Mouse (Mus musculus) embryonic facial prominence, embryonic 14.5 days (tissue): ENCODE measurements around the gene Barx1. TPM values are rescaled to one million over a fixed set of nuclear protein-coding genes. Genes with fewer than 3 reads are reported as not detected.
A peak's percentile ranks its signal among the peaks of the same experiment; 100 is the strongest.

Experiments
- ATAC-seq: fragments of 200-750 bp; cut with Nextera tagmentation; 2 replicates; pipeline ENCODE4 v1.8.0; 2017; ENCODE audit warnings: low read depth, moderate number of reproducible peaks, moderate TSS enrichment
- DNase-seq: peaks from one replicate; pipeline ENCODE4 v3.0.0-alpha.2; 2015; ENCODE audit warnings: low spot score
- H3K27ac ChIP-seq: fragments of 300-500 bp; sonication (generic); replicated peaks from 2 replicates; pipeline ENCODE4 v1.5.1; 2014; ENCODE audit warnings: low read depth, mild to moderate bottlenecking, low read length, moderate library complexity
- H3K27me3 ChIP-seq: fragments of 300-500 bp; sonication (generic); replicated peaks from 2 replicates; pipeline ENCODE4 v1.6.1; 2014; ENCODE audit warnings: low read length; ENCODE audit not compliant: control insufficient read depth, insufficient read depth
- H3K36me3 ChIP-seq: fragments of 300-500 bp; sonication (generic); 2 replicates; pipeline ENCODE4 v1.6.1; 2014; ENCODE audit warnings: low read length, mixed read lengths; ENCODE audit not compliant: control insufficient read depth, insufficient read depth
- H3K4me1 ChIP-seq: fragments of 300-500 bp; sonication (generic); 2 replicates; pipeline ENCODE4 v1.6.1; 2014; ENCODE audit warnings: antibody characterized with exemption, low read length; ENCODE audit not compliant: control insufficient read depth, insufficient read depth
- H3K4me2 ChIP-seq: fragments of 300-500 bp; sonication (generic); 2 replicates; pipeline ENCODE4 v1.6.1; 2014; ENCODE audit warnings: low read depth, mild to moderate bottlenecking, low read length, moderate library complexity, mixed read lengths
- H3K4me3 ChIP-seq: fragments of 300-500 bp; sonication (generic); 2 replicates; pipeline ENCODE4 v1.5.1; 2014; ENCODE audit warnings: low read depth, mild to moderate bottlenecking, low read length
- H3K9ac ChIP-seq: fragments of 300-500 bp; sonication (generic); 2 replicates; pipeline ENCODE4 v1.6.1; 2014; ENCODE audit warnings: low read depth, mild to moderate bottlenecking, low read length, moderate library complexity, mixed read lengths
- H3K9me3 ChIP-seq: fragments of 300-500 bp; sonication (generic); 2 replicates; pipeline ENCODE4 v1.6.1; 2016; ENCODE audit warnings: low read length; ENCODE audit not compliant: control insufficient read depth
- WGBS: fragments of 180-500 bp; shearing (Covaris S2); extraction: QIAGEN DNeasy Blood & Tissue Kit; methylation state at CpG from one replicate; pipeline ENCODE4 v1.1.7; 2014; 5-methylcytosine and 5-hydroxymethylcytosine counted together
- polyA plus RNA-seq: library from polyadenylated mRNA; unstranded; fragments of >200 nt; fragmentation: Nextera tagmentation; extraction: Ambion mirVana; gene quantifications from 2 replicates; pipeline ENCODE4 v1.2.1, GENCODE M21; 2014

The Barx1 gene
- polyA plus RNA-seq: 30.9 and 34.4 TPM in 2 replicates

GRCm38 (mm10) chr13:48662431-48663143 is at the start of gene Barx1:
TSS of gene Barx1 (plus strand) at chr13:48662998.
- Histone ChIP-seq H3K9ac (peak within 1 kb of the TSS; percentile 74), H3K9me3 (no peaks in the 10 kb centered on the region), H3K4me3 (peak within 1 kb of the TSS; percentile 62), H3K36me3 (no peaks in the 10 kb centered on the region), H3K4me2 (peak within 1 kb of the TSS; percentile 73), H3K4me1 (peaks cover 14% of the 10 kb centered on the region; the same call in 1 of the 2 replicates), H3K27ac (peak within 1 kb of the TSS; percentile 75), H3K27me3 (peaks cover 96% of the 10 kb centered on the region)
- peak; percentile 73 for DNase-seq
- 1% methylated on average over 21 of the region's 73 CpGs for WGBS
- ATAC-seq: peak; percentile 85

GRCm38 (mm10) chr13:48614525-48614924 is 48.3 kb upstream of the Barx1 start:
- DNase-seq: no peak
- peaks cover 15% of the 10 kb centered on the region for H3K9me3 ChIP-seq
- no peaks in the 10 kb centered on the region for H3K27me3 ChIP-seq
- no peak overlapping the region for H3K4me2 ChIP-seq
- no peak overlapping the region for H3K9ac ChIP-seq
- no peak for ATAC-seq
- 82% methylated on average over 2 of the region's 2 CpGs for WGBS
- no peak overlapping the region for H3K27ac ChIP-seq
- peaks cover 10% of the 10 kb centered on the region for H3K4me1 ChIP-seq
- H3K36me3 ChIP-seq: no peaks in the 10 kb centered on the region
- no peak overlapping the region for H3K4me3 ChIP-seq

GRCm38 (mm10) chr13:48617774-48618173 is 45.0 kb upstream of the Barx1 start:
- peaks cover 10% of the 10 kb centered on the region for H3K4me1 ChIP-seq
- no peak overlapping the region for H3K4me3 ChIP-seq
- no peak overlapping the region for H3K4me2 ChIP-seq
- H3K27ac ChIP-seq: no peak overlapping the region
- ATAC-seq (no peak), DNase-seq (no peak)
- peaks cover 15% of the 10 kb centered on the region for H3K9me3 ChIP-seq
- no peaks in the 10 kb centered on the region for H3K36me3 ChIP-seq
- no peaks in the 10 kb centered on the region for H3K27me3 ChIP-seq
- H3K9ac ChIP-seq: no peak overlapping the region

GRCm38 (mm10) chr13:48618890-48619289 is 43.9 kb upstream of the Barx1 start:
- H3K36me3 ChIP-seq: no peaks in the 10 kb centered on the region
- peak overlapping the region; percentile 36 for H3K27ac ChIP-seq
- ATAC-seq (peak; percentile 55), DNase-seq (peak; percentile 74)
- H3K4me3 ChIP-seq: no peak overlapping the region
- no peak overlapping the region for H3K4me2 ChIP-seq
- no peak overlapping the region for H3K9ac ChIP-seq
- peaks cover 10% of the 10 kb centered on the region for H3K4me1 ChIP-seq
- no peaks in the 10 kb centered on the region for H3K27me3 ChIP-seq
- WGBS: 34% methylated on average over 4 of the region's 4 CpGs
- H3K9me3 ChIP-seq: peaks cover 15% of the 10 kb centered on the region

GRCm38 (mm10) chr13:48624968-48625398 is 37.8 kb upstream of the Barx1 start:
- ATAC-seq (peak; percentile 73), DNase-seq (no peak)
- peak overlapping the region; percentile 83 for H3K4me3 ChIP-seq
- H3K27me3 ChIP-seq: no peaks in the 10 kb centered on the region
- H3K4me2 ChIP-seq: peak overlapping the region; percentile 79
- H3K27ac ChIP-seq: peak overlapping the region; percentile 90
- no peaks in the 10 kb centered on the region for H3K36me3 ChIP-seq
- H3K9me3 ChIP-seq: no peaks in the 10 kb centered on the region
- peak overlapping the region; percentile 92 for H3K9ac ChIP-seq
- H3K4me1 ChIP-seq: peaks cover 5% of the 10 kb centered on the region; the same call in 1 of the 2 replicates
- WGBS: 2% methylated on average over 23 of the region's 26 CpGs

- Histone ChIP-seq H3K4me1 (peaks cover 5% of the 10 kb centered on the region; the same call in 1 of the 2 replicates), H3K4me2 (peak within 1 kb of the TSS; percentile 79), H3K27ac (peak within 1 kb of the TSS; percentile 90), H3K9me3 (no peaks in the 10 kb centered on the region), H3K27me3 (no peaks in the 10 kb centered on the region), H3K36me3 (no peaks in the 10 kb centered on the region), H3K4me3 (peak within 1 kb of the TSS; percentile 83), H3K9ac (peak within 1 kb of the TSS; percentile 92)
- DNase-seq (peak; percentile 98), ATAC-seq (peak; percentile 100)
- 1% methylated on average over 32 of the region's 76 CpGs for whole genome bisulfite sequencing
Observed at GRCm38 (mm10) chr13:48625433-48626184, 37.2 kb upstream of the Barx1 start, which contains the start of gene Ptpdc1. TSS of gene Ptpdc1 (minus strand) at chr13:48625664.

GRCm38 (mm10) chr13:48631691-48632090 is 31.1 kb upstream of the Barx1 start:
- no peak for DNase-seq
- H3K9ac ChIP-seq: no peak overlapping the region
- ATAC-seq: no peak
- no peaks in the 10 kb centered on the region for H3K4me1 ChIP-seq
- no peak overlapping the region for H3K27ac ChIP-seq
- no peak overlapping the region for H3K4me2 ChIP-seq
- H3K27me3 ChIP-seq: no peaks in the 10 kb centered on the region
- no peaks in the 10 kb centered on the region for H3K36me3 ChIP-seq
- H3K4me3 ChIP-seq: no peak overlapping the region
- H3K9me3 ChIP-seq: no peaks in the 10 kb centered on the region
- WGBS: 74% methylated on average over 5 of the region's 5 CpGs

- H3K9ac ChIP-seq: no peak overlapping the region
- H3K27ac ChIP-seq: no peak overlapping the region
- H3K4me1 ChIP-seq: no peaks in the 10 kb centered on the region
- no peak overlapping the region for H3K4me3 ChIP-seq
- WGBS: 43% methylated on average over 2 of the region's 2 CpGs
- H3K27me3 ChIP-seq: no peaks in the 10 kb centered on the region
- DNase-seq (no peak), ATAC-seq (no peak)
- no peaks in the 10 kb centered on the region for H3K36me3 ChIP-seq
- no peaks in the 10 kb centered on the region for H3K9me3 ChIP-seq
- no peak overlapping the region for H3K4me2 ChIP-seq
Observed at GRCm38 (mm10) chr13:48637706-48638105, 25.1 kb upstream of the Barx1 start.
